9 mouse cellular contexts compared by ENCODE assay signal in genomic region chr2:165055905-165056304, GRCm38 (mm10). TPM values are rescaled to one million over a fixed set of nuclear protein-coding genes. Genes with fewer than 3 reads are reported as not detected.
A peak's percentile ranks its signal among the peaks of the same experiment; 100 is the strongest.
DNase-seq lines count a peak whose midpoint lies in the region; ATAC-seq and TF ChIP-seq lines count a peak whose summit lies in the region.
"Had no signal": no experiment of that assay in that cellular context is flagged by ENCODE, and none has a peak within 500 bp of the region (broad histone marks: within the 10 kb centered on the region; RNA-seq: fewer than 3 reads in every experiment).

No protein-coding gene starts in this region.

- no peak for TF ChIP-seq CTCF in gastrocnemius, adult 2 months (IDR thresholded peaks at IDR 0.05)

- no peaks in the 10 kb centered on the region for H3K36me3 ChIP-seq in kidney, embryonic 14.5 days (ENCODE audit: control insufficient read depth, insufficient read depth, low read length)

- 5% methylated on average over 7 of the region's 7 CpGs for WGBS in kidney, embryonic 14.5 days

- peak; percentile 37 for ATAC-seq in kidney, embryonic 14.5 days (ENCODE audit: low FRiP score, low TSS enrichment)

- H3K27ac ChIP-seq in gastrocnemius, adult 2 months, result peak overlapping the region; percentile 63
- H3K27ac ChIP-seq in kidney, embryonic 14.5 days (ENCODE audit: low read depth, low read length), result no peak overlapping the region

- H3K4me2 ChIP-seq in kidney, embryonic 14.5 days (replicated peaks; ENCODE audit: low read depth, low read length), result peak overlapping the region; percentile 62

- H3K9ac ChIP-seq in kidney, embryonic 14.5 days (ENCODE audit: low read depth, low read length), result peak overlapping the region; percentile 40; the same call in 1 of the 2 replicates

- no peaks in the 10 kb centered on the region for H3K27me3 ChIP-seq in kidney, embryonic 14.5 days (ENCODE audit: control insufficient read depth, insufficient read depth, low read length)

- H3K4me3 ChIP-seq in gastrocnemius, adult 2 months, result peak overlapping the region; percentile 66
- H3K4me3 ChIP-seq in kidney, embryonic 14.5 days (ENCODE audit: low read length), result peak overlapping the region; percentile 35

- no peak for DNase-seq in gastrocnemius, adult 2 months
- no peak for DNase-seq in gastrocnemius, postnatal 36 days
- DNase-seq in heart, adult 9 months (ENCODE audit: low spot score in 2 of 2), result peak; percentile 39 to 45
- peak; percentile 54 for DNase-seq in lung, postnatal 14 days
- DNase-seq in right cerebral cortex, postnatal 25 days, result no peak
- DNase-seq in retina, postnatal 1 day, result no peak
- no peak for DNase-seq in left cerebral cortex, postnatal 14 days (ENCODE audit: low spot score in 2 of 2)

- intact Hi-C loops in gastrocnemius, adult 2 months (cut with DNase I), result no loop called here
- intact Hi-C loops in gastrocnemius, postnatal 36 days (cut with DNase I), result no loop called here
- intact Hi-C loops in left cerebral cortex, postnatal 14 days (cut with DNase I), result no loop called here

- peaks cover 9% of the 10 kb centered on the region; the same call in 1 of the 2 replicates for H3K4me1 ChIP-seq in kidney, embryonic 14.5 days (ENCODE audit: control insufficient read depth, insufficient read depth, low read length)

- no peaks in the 10 kb centered on the region for H3K9me3 ChIP-seq in kidney, embryonic 14.5 days (ENCODE audit: control insufficient read depth, low read length)

RNA-seq across cellular contexts. Expression of gene Cd40, which starts 0.5 kb away (rescaled TPM):
- total RNA-seq in gastrocnemius, adult 2 months (2021), result under 1 TPM; 0.69 to 0.75 TPM
- under 1 TPM; 0.48 to 0.76 TPM for total RNA-seq in gastrocnemius, postnatal 36 days (2021)
- polyA plus RNA-seq in kidney, embryonic 14.5 days (2014; fragmentation: Nextera tagmentation; extraction: Ambion mirVana), result 6.4 and 7.3 TPM in 2 replicates
- total RNA-seq in left cerebral cortex, postnatal 14 days (2021), result 1 to 10 TPM in 1 of 2 experiments, under 1 TPM in 1; 0.82 to 1.4 TPM

RNA-seq across cellular contexts. Expression of gene Ncoa5, which starts 21.2 kb away (rescaled TPM):
- 10 to 100 TPM; 13.2 to 14.6 TPM for total RNA-seq in gastrocnemius, adult 2 months (2021)
- total RNA-seq in gastrocnemius, postnatal 36 days (2021), result 10 to 100 TPM; 10.3 to 11.7 TPM
- polyA plus RNA-seq in kidney, embryonic 14.5 days (2014; fragmentation: Nextera tagmentation; extraction: Ambion mirVana), result 34.6 and 71.1 TPM in 2 replicates
- total RNA-seq in left cerebral cortex, postnatal 14 days (2021), result 10 to 100 TPM; 53.2 to 54.6 TPM

RNA-seq across cellular contexts. Expression of gene 1700025C18Rik, which starts 34.6 kb away (rescaled TPM):
- not detected for total RNA-seq in gastrocnemius, adult 2 months (2021)
- not detected for total RNA-seq in gastrocnemius, postnatal 36 days (2021)
- polyA plus RNA-seq in kidney, embryonic 14.5 days (2014; fragmentation: Nextera tagmentation; extraction: Ambion mirVana), result not detected in 2 replicates
- not detected for total RNA-seq in left cerebral cortex, postnatal 14 days (2021)
- polyA plus RNA-seq: gonadal fat pad, adult 2 months had no signal

Comparison
In these comparisons a context has a peak if more than half of its experiments do, and no peak if none do; other contexts are left out.
1. DNase-seq: peak in heart, adult 9 months (2 of 2) and lung, postnatal 14 days (single experiment); none in gastrocnemius, adult 2 months (single experiment), gastrocnemius, postnatal 36 days (0 of 2), right cerebral cortex, postnatal 25 days (single experiment), retina, postnatal 1 day (single experiment) and left cerebral cortex, postnatal 14 days (0 of 2).